Mouse (Mus musculus) telencephalon, adult 2 months (tissue): ENCODE results near the gene Mpzl1.

Experiments
- DNase-seq: peaks from one replicate; pipeline ENCODE4 v3.0.0-alpha.2; 2011; ENCODE audit warnings: low read depth, low spot score

Gene Mpzl1

DNA sequence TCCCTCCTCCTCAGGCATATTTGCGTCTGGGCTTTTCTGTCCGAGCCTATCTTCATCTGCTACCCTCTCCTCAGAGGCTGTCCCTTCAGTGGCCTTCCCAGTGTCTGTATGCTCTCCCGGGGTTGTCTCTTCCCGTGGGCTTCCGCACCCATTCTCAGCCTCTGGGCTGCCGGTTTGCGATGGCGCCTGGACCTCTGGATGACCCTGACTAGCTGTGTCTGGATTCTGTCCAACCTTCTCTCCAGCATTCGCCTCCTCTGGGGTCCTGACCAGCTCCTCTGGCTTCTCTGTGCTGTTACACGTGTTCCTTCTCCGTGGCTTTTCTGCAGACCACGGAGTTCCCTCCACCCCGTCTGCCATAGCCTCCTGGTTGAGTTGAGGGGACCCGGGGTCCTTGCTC is 21.1 kb upstream of the Mpzl1 start:
- no peak for DNase-seq

DNA sequence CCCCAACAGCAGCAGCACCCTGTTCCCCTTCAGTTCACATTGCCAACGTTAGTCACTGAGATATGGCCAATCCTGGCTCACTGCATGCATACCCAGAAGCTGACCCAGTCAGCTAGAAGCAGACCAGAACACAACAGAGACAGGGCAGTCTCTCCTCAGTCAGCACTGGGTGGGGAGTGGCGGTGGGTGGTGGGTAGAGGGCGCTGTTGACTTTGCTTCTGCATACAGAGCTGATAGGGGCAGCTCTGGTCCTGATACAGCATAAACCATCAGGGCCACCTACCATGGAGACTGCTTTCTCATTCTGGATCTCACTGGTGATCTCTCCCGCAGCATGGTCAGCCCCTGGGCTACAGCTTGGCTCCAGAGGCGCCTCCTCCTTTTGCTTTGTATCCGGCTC is 20.7 kb upstream of the Mpzl1 start:
- DNase-seq = no peak

DNA sequence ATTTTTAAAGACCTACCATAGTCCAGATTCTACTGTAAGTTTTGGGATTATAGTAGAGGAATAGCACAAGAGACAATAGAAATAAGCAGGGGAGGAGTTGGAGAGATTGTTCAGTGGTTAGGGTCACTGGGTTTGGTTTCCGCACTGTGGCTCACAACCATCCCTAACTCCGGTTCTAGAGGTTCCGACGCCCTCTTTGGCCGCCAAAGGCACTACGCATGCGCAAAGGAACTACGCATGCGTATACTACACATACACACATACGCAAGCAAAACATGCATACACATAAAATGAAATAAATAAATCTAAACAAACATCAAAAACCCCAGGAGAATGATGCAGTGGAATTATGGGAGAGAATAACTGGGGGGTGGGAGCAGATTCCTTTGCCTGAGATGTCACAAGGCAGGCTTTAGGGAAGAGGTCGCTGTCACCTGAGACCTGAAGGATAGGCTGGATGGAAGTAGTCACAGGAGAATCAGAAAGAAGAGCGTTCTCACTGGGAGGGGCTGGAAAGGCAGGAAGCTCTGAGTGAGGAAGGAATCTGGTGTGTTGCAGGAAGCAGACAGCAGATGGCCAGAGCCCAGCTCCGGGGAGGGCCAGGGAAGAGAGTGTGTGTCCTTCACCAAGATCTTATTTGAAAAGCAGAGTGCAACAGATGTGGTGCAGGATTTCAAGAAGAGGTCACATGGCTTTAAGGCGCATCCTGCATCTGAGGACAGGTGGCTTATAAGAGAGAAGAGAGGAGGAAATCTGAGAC is 19.0 kb upstream of the Mpzl1 start:
- DNase-seq = no peak

DNA sequence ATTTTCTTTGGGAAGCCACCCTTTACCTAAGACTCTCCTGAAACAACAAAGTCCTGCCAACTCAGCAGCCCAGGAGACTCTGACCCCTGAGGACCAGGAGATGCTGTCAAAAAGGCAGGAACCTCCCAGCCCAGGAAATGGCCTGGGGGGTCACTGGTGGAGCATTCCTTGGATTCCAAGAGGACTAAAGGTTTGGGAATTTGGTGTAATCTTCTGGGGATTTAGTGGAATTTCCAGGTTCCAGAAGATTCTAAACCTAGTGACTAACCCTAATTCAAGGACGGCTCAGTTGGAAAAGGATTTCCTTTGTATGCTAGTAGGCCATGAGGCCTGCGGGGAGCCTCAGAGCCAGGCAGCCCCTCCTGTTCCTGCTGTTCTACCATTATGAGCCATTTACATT is 18.2 kb upstream of the Mpzl1 start:
- no peak for DNase-seq

DNA sequence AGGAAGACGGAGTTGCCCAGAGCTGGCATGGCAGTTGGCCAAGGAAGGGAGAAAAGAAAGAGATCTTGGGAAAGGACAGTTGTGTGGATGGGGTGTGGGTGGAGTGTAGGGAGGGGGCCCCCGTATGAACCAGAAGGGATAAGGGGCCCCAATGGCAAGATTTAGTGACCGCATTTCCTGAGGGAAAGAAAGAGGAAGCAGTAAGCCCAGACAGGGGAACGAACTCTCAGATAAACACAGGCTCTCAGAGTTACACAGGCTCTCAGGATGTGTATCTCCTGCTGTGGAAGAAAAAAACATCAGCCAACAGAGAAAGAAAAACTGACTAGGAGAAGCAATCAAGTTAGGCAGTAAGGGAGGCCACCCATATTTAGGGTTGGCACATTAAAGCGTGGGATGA is 16.8 kb upstream of the Mpzl1 start:
- no peak for DNase-seq

DNA sequence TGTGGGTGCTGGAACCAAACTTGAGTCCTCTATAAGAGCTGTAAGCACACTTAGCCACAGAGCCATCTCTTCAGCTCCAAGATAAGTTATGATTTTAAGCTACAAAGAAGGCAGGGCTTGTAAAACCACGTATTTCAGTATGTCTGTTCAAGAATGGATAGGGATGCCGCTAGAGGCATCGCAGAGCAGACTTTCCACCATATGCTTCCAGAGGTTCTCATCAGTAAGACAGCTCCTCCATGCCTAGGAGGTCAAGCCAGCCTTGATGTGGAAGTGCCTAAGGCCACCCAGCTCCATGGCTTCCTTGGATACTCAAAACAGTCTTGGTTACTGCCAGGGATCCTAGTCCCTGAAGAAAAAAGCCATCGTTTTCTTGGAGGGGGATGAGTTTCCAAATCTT is 10.8 kb upstream of the Mpzl1 start:
- DNase-seq = no peak

DNA sequence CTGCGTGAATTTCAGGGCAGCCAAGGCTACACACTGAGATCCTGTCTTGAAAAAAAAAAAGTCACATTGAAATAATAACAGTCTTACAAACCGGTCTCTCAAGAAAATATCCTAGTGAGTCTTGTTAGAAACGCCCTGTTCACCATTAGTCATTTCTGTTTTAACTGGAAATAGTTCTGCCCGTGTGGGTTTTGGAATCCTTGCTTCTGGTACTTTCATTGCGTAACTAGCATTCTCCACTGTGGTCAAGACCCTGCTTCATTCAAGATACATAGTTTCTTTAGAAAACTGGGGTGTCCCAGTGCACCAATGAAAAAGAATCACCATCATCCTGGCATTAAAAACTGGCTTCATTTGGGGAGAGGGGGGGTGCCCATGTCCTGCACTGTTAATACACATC is 9.4 kb upstream of the Mpzl1 start:
- no peak for DNase-seq

DNA sequence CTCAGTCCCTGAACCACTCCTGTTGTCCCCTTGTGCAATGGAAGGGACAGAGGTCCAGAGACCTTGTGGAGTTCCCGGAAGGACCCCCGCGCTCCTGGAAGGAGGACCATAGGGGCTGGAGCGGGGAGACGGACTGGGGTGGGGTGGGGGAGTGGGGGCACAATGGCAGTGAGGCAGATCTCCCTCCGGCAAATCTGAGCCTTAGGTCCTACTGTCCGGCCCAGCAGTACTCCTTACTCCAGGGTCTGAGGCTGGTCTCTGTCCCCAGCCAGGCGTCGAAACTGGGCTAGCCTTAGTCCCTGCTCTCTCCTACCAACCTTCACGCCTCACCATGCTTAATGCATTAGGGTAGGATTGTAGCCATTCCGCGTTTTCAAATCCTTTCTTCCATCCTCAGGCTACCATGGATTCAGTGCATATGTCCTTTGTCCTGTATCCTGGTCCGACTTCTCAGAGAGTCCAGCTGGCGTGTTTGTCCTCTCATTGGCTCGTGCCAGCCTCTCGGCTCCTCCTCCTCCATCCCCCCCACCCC is 8.5 kb upstream of the Mpzl1 start:
- no peak for DNase-seq

DNA sequence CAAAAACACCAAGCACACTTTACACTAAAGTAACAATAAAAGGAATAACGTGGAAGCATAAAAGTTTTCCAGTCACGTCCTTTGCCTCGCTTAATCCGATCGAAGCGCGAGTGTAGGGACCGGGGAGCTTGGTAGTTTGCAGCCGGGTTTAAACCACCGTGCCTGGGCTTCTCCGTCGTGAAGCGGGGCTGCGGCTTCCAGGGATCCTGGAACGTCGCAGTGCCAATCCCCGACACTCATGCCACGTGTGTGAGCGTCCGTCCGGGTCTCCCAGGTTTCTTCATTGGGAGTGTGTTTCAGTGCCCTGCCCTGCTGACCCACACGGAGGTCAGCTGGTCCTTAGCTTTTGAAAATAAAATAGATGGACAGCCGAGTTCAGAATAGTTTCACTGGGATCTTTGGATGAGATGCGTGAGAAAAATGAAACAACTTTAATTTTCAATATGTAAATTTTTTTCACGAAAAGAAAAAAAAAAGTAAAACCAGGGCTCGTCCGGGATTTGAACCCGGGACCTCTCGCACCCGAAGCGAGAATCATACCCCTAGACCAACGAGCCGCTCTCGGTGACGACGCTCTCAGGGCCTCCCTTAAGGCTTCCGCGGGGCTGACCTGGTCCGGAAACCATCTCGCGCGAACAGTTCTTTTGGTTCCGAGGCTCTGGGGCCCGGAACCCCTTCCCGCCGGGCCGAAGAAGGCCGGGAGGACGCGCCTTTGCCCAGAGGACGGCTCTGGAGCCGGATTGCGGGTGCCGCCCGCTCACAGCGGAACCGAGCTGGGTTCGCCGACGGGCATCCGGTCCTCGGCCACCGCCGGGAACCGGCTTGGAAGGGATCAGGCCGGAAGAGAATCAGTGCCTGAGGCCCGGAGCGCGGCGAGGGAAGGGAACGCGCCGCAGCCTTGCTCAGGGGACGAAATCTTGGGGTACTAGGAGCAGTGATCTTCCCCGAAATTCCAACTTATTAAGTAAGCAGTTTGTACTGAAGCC is 7.7 kb upstream of the Mpzl1 start:
- DNase-seq = no peak

DNA sequence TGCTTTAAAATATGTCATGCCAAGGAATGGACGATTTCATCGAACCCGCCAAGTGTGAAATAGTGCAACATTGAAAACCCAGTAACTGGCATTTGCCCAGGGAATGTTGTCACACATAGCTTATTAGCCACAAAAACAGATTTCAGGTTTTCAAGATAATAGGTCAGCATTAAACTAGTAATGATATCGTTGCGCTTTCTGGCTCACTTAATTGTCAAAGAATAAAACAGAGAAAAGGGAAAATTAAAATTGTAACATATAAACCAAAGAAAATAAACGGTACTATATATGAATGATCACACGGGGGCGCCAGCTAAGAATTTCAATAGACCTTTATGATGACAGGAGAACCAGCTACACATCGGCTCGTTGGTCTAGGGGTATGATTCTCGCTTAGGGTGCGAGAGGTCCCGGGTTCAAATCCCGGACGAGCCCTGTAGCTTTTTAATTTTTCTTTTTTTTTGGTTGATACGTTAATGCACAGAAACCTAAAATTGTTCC is 7.0 kb upstream of the Mpzl1 start:
- DNase-seq = no peak

DNA sequence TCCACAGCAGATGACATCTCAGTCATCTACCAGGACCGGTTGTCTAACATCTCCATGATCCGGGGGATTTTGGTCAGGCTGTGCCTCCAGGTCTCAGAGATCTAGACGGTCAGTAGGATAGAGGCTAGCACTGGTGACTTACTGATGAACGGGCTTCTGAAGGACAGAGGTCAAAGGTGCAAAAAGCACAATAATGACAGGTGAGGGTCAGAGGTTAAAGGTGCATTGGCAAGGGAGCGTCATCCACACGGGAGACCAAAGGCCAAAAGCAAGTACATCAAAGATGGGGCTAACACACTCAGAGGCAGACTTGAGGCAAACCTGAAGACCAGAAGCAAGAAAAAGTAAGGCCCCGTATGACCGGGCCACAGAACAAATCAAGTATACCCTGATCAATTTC is 2.0 kb upstream of the Mpzl1 start:
- no peak for DNase-seq

DNA sequence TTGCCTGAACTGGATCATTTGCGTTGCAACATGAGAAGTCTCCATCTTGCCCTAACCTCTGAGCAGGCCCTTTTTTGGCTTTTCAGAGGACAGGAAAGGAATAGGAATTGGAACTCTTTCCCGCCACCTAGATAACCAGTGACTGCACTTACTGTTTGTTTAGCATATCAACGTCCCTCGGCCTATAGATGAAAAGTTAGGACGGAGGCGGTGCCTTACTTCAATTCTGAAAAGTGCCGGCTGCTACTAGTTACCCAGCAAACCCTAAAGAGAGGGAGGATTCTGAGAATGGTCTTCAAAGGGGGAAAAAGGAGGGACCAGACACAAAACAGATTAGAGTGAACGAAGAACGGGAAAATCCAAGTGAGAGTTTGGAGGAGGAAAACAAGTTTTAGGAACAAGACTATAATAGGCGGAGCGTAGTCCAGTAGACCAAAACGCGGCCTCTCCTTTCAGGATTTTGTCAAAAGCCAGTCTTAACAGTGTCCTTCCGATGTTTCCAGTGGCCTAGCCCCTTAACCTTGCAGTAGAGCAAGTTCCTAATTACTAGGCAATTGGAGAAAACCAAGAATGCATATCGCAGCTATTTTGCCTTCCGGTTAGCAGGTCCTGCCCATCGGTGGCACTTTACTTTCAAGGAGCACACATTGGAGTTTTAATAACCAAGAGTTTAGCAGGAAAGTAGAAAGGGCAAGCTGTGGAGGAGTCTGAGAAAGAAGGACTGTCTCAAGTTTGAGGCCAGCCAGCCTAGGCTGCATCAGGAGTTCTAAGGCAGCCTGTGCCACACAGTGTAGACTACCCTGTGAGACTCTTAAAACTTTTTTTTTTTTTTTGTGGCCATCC is 938 bp upstream of the Mpzl1 start:
- DNase-seq = no peak

DNA sequence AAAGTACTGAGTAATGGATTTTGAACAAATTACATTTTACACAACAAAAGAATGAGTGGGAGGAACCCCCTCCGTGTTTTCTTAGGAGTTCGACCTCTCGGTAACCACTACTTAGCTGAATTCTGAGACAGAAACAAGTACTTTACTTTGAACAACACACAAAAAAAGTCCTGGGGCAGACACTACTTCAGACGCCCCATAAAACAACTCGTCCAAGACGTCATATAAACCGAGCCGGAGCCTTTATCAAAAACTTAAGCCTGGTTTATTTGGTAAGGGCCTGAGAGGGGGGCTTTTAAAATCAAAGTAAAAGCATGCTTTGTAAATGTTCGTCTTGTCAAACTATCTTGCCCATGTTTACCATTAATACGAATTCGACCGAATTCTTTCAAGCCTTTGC is 993 bp downstream of the Mpzl1 start:
- DNase-seq = no peak

DNA sequence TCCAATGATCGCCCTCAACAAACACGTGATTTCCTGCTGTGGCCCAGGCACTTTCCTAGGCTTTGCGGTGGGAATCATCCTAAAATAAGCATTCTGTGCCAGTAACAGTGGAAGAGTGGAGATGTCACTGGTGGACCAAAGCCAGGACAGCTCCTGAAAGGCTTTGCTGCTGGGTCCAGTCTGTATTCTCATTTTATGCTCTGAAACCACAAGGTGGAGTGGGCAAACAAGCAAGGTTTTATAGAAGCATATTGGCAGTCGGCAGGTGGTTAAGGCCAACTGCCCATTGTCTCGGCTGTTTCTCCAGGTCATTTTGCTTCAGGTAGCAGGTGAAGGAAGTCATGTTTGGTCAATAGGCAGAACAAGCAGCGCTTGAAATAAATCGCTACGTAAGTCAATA is 3.2 kb downstream of the Mpzl1 start:
- no peak for DNase-seq

DNA sequence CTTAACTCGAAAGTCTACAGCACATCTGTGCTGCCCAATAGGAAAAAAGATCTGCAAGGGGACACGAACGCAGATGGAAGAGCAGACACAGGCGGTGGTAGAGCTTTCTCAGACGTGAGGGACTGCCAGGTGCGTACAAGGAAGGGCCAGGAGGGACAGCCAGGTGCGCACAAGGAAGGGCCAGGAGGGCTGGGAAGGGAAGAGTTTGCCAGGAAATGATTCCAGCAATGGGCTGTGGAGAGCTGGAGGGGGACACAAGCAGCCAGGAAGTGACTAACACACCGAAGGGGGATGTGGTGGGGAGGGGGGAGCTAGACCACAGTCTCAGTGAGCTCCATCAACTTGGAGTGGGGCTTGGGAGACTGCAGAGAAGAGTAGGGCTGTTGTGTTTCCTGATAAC is 4.4 kb downstream of the Mpzl1 start:
- no peak for DNase-seq

DNA sequence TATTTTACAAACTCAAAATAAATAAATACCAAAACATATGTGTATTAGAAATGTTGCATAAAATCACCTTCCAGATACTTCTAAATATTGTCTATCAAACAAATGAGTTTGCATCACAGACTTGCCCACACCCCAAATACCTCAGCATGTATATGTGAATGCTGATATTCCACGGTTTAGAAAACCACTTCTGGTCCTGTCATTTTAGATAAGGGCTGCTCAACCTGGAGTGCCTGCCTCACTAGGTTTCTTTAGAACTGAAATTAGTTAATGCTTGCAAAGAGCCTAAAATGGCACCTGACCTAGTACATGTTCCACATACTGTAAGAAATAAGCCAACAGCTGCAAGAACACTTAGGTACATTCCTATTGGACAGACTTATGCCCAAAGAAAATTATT is 5.7 kb downstream of the Mpzl1 start:
- DNase-seq = no peak

DNA sequence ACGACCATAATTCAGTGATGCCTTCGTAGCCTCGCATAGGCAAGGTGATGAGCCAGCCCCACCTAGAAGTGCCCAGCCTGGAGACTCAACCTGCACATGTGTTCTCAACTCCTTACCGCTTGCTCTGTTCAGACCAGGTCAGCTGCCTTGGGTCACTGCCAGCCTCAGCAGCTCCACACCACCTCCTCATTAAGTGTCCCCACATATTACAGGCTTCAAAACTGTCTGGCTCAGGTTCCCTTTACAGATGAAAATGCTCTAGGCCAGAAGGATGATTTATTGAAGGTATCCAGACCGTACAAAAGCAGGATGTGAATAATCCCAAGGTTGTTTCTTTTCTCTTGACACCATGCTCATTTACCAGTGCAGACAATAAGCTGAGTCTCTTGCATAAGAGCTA is 8.4 kb downstream of the Mpzl1 start:
- DNase-seq = no peak

DNA sequence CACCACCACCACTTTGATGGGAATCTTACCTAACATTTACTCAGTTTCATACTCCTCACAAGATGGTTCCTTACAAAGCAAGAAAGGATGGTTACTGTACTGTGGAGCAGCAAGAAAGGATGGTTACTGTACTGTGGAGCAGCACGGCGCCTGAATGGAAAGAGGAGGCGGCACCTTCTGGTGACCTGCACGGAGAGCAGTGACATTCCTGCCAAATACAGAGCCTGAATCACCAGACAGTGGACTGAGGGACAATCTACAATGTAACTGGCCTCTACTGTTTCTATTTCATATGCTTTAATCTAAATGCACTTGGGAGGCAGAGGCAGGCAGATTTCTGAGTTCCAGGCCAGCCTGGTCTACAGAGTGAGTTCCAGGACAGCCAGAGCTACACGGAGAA is 9.3 kb downstream of the Mpzl1 start:
- DNase-seq = no peak

DNA sequence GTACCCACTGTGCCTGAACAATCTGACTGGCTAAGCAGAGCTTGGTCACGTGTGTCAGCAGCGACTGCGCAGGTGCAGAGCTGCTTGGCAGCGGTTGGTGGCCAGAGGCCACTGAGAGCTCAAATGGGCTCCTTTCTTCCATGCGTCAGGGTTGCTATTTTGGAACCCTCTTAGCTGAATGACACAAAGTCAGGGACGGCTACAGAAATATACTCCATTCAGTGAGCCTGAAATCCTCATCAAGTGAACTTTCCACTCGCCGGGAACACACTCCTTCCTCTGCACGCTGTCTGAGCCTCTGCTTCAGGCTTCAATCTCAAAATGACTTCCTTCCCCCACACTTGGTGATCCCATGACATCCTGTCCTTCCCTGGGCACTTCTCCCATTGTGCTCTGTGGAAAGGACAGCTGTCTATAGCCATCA is 16.1 kb downstream of the Mpzl1 start:
- DNase-seq = no peak

DNA sequence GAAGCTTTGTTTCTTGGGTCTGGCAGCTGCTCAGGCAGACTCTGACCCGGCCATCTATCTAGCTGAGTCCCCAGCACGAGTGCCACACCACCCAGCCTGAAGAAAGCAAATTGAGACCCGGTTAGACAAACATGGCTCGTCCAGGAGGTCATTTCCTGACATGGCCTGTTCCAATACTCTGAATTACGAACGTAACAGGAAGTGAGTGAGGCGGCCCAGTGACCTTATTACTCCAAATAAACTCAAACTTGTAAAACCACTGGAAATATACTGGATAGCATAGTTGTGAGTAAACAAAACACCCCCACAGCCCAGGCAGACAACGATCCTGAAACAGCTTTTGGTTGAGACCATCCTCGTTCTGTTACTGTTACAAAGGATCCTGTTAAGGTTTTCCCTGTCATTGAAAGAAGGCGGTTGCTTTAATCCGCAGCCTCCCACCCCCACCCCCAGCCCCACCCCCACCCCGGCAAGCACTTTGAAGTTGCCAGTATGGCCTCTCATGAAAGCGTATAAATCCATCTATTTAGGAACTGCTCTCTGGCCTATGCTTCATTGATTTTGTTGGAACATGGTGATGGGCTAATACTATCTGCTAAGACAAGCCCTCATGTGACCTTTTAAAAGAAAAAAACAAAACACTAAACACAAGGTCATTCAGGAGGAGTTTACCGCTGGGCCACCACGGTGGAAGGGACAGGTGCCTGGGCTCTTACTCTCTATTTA is 17.0 kb downstream of the Mpzl1 start:
- no peak for DNase-seq

DNA sequence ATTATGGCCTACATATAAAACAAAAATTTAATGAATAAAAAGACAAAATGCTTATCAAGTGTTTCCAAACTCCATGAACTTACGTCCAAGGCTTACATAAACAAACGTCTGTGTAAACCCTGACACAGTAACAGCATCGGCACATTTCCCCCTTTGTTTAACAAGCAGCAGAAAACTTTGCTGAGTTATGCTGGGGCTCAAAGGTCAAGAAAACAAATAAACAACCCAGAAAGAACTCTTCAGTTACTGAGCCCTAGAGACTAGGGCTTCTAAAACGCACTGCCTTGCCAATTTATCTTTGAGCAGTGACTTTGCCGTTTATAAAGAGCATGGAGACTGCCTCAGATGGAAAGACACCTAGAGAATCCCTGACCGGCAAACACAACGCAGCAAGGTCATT is 17.7 kb downstream of the Mpzl1 start:
- no peak for DNase-seq
